8 mouse cellular contexts compared by ENCODE assay signal in genomic region chr7:44952611-44953306, GRCm38 (mm10). TPM values are rescaled to one million over a fixed set of nuclear protein-coding genes. Genes with fewer than 3 reads are reported as not detected.
DNase-seq lines count a peak whose midpoint lies in the region; ATAC-seq lines count a peak whose summit lies in the region.

No protein-coding gene starts in this region.

- WGBS in hindbrain, embryonic 12.5 days = 6% methylated on average over 24 of the region's 24 CpGs

- ATAC-seq in hindbrain, embryonic 12.5 days (ENCODE audit: low FRiP score) = peak; percentile 85

- H3K4me2 ChIP-seq in hindbrain, embryonic 12.5 days (replicated peaks) = peak overlapping the region; percentile 72

- peak overlapping the region; percentile 64 for H3K9ac ChIP-seq in hindbrain, embryonic 12.5 days

- peaks cover 14% of the 10 kb centered on the region; the same call in 1 of the 2 replicates for H3K4me1 ChIP-seq in hindbrain, embryonic 12.5 days

- H3K36me3 ChIP-seq in hindbrain, embryonic 12.5 days = no peaks in the 10 kb centered on the region

- H3K9me3 ChIP-seq in hindbrain, embryonic 12.5 days (replicated peaks) = no peaks in the 10 kb centered on the region

- no peak overlapping the region; the same call in 1 of the 2 replicates for H3K27ac ChIP-seq in hindbrain, embryonic 12.5 days

- H3K27me3 ChIP-seq in hindbrain, embryonic 12.5 days = peaks cover 39% of the 10 kb centered on the region

- DNase-seq in T-cell, adult 2 months (ENCODE audit: low spot score) = peak; percentile 22
- peak; percentile 80 to 88 for DNase-seq in cerebellum, postnatal 25 days
- DNase-seq in frontal cortex, postnatal 14 days (ENCODE audit: low spot score in 2 of 2) = peak; percentile 79 to 80
- DNase-seq in layer of hippocampus, postnatal 10 days (ENCODE audit: low spot score in 2 of 2) = peak; percentile 73 to 82
- DNase-seq in lung, postnatal 10 days = peak; percentile 98
- peak; percentile 87 for DNase-seq in ovary, postnatal 14 days (ENCODE audit: low spot score)
- DNase-seq in thymus, postnatal 36 days = peak; percentile 37 to 56

- peak overlapping the region; percentile 45 for H3K4me3 ChIP-seq in hindbrain, embryonic 12.5 days

RNA-seq across cellular contexts. Expression of gene Tsks, which starts 9.8 kb away (rescaled TPM):
- not detected in 2 replicates for polyA plus RNA-seq in hindbrain, embryonic 12.5 days (2016; fragmentation: Nextera tagmentation; extraction: Ambion mirVana)
- under 1 TPM; 0.25 to 0.64 TPM for total RNA-seq in layer of hippocampus, postnatal 10 days (2021)

RNA-seq across cellular contexts. Expression of gene Cpt1c, which starts 21.9 kb away (rescaled TPM):
- polyA plus RNA-seq in hindbrain, embryonic 12.5 days (2016; fragmentation: Nextera tagmentation; extraction: Ambion mirVana) = 42.8 and 44.2 TPM in 2 replicates
- total RNA-seq in layer of hippocampus, postnatal 10 days (2021) = 100 to 1,000 TPM in 1 of 2 experiments, 10 to 100 TPM in 1; 99.2 to 101 TPM

RNA-seq across cellular contexts. Expression of gene Ap2a1, which starts 23.5 kb away (rescaled TPM):
- 103 and 107 TPM in 2 replicates for polyA plus RNA-seq in hindbrain, embryonic 12.5 days (2016; fragmentation: Nextera tagmentation; extraction: Ambion mirVana)
- total RNA-seq in layer of hippocampus, postnatal 10 days (2021) = 100 to 1,000 TPM; 261 to 290 TPM

RNA-seq across cellular contexts. Expression of gene Prmt1, which starts 33.6 kb away (rescaled TPM):
- 551 and 566 TPM in 2 replicates for polyA plus RNA-seq in hindbrain, embryonic 12.5 days (2016; fragmentation: Nextera tagmentation; extraction: Ambion mirVana)
- total RNA-seq in layer of hippocampus, postnatal 10 days (2021) = 100 to 1,000 TPM; 232 to 248 TPM

RNA-seq across cellular contexts. Expression of gene Irf3, which starts 44.7 kb away (rescaled TPM):
- 62.7 and 74.3 TPM in 2 replicates for polyA plus RNA-seq in hindbrain, embryonic 12.5 days (2016; fragmentation: Nextera tagmentation; extraction: Ambion mirVana)
- total RNA-seq in layer of hippocampus, postnatal 10 days (2021) = 10 to 100 TPM; 38.1 to 42.5 TPM

Comparison
In these comparisons a context has a peak if more than half of its experiments do, and no peak if none do; other contexts are left out.
1. DNase-seq: peak in every context shown above with its lines; median percentile 98 in lung, postnatal 10 days; 87 in ovary, postnatal 14 days; 84 in cerebellum, postnatal 25 days; 80 in frontal cortex, postnatal 14 days; 78 in layer of hippocampus, postnatal 10 days; 46 in thymus, postnatal 36 days; 22 in T-cell, adult 2 months.